Mouse (Mus musculus) R1 (cell line): ENCODE data around the gene Pdcd4.
"Not testable (repeated sequence)": the region's sequence is repeated elsewhere in the genome, so short reads cannot be mapped to it uniquely, and the experiment has no call there.

Experiments
- DNase-seq: peaks from one replicate; pipeline ENCODE4 v3.0.0-alpha.2; 2018; ENCODE audit warnings: low read depth, low spot score

Pdcd4 gene

GRCm38 (mm10) chr19:53945171-53946042, 53.4 kb downstream of the Pdcd4 start:
- DNase-seq: peak; percentile 93

- no peak for DNase-seq
These were observed 65.5 kb downstream of the Pdcd4 start for GRCm38 (mm10) chr19:53957513-53957912.

GRCm38 (mm10) chr19:53962511-53962910, 70.5 kb downstream of the Pdcd4 start:
- no peak for DNase-seq

- DNase-seq: not testable (repeated sequence)
These were observed 72.3 kb downstream of the Pdcd4 start for GRCm38 (mm10) chr19:53964347-53964746.

GRCm38 (mm10) chr19:53964910-53965633, 73.0 kb downstream of the Pdcd4 start:
- no peak for DNase-seq

GRCm38 (mm10) chr19:53969226-53969625, 77.2 kb downstream of the Pdcd4 start:
- no peak for DNase-seq

GRCm38 (mm10) chr19:53971938-53972337, 79.9 kb downstream of the Pdcd4 start:
- DNase-seq: no peak

- DNase-seq: no peak
These were observed 81.6 kb downstream of the Pdcd4 start for GRCm38 (mm10) chr19:53973656-53974055.
